Mouse (Mus musculus) heart, embryonic 12.5 days (tissue): ENCODE measurements around the gene Srd5a1. TPM values are rescaled to one million over a fixed set of nuclear protein-coding genes. Genes with fewer than 3 reads are reported as not detected.
"Not testable (repeated sequence)": the region's sequence is repeated elsewhere in the genome, so short reads cannot be mapped to it uniquely, and the experiment has no call there.

Source experiments
- ATAC-seq: fragments of 200-750 bp; cut with Nextera tagmentation; 2 replicates; pipeline ENCODE4 v1.8.0; 2017; ENCODE audit warnings: moderate TSS enrichment, moderate library complexity; ENCODE audit not compliant: insufficient number of reproducible peaks, low FRiP score
- H3K27ac ChIP-seq: fragments of 300-500 bp; sonication (generic); 2 replicates; pipeline ENCODE4 v1.5.1; 2016; ENCODE audit warnings: mild to moderate bottlenecking, moderate library complexity; ENCODE audit not compliant: poor library complexity, severe bottlenecking
- H3K27me3 ChIP-seq: fragments of 300-500 bp; sonication (generic); replicated peaks from 2 replicates; pipeline ENCODE4 v1.6.1; 2016; ENCODE audit warnings: mild to moderate bottlenecking, moderate library complexity
- H3K36me3 ChIP-seq: fragments of 300-500 bp; sonication (generic); 2 replicates; pipeline ENCODE4 v1.6.1; 2016; ENCODE audit warnings: mild to moderate bottlenecking, moderate library complexity
- H3K4me1 ChIP-seq: fragments of 300-500 bp; sonication (generic); replicated peaks from 2 replicates; pipeline ENCODE4 v1.6.1; 2016; ENCODE audit warnings: mild to moderate bottlenecking
- H3K4me2 ChIP-seq: fragments of 300-500 bp; sonication (generic); 2 replicates; pipeline ENCODE4 v1.6.1; 2016; ENCODE audit warnings: mild to moderate bottlenecking, moderate library complexity
- H3K4me3 ChIP-seq: fragments of 300-500 bp; sonication (generic); 2 replicates; pipeline ENCODE4 v1.5.1; 2016; ENCODE audit warnings: mild to moderate bottlenecking
- H3K9ac ChIP-seq: fragments of 300-500 bp; sonication (generic); 2 replicates; pipeline ENCODE4 v1.6.1; 2016; ENCODE audit warnings: mild to moderate bottlenecking, moderate library complexity
- H3K9me3 ChIP-seq: fragments of 300-500 bp; sonication (generic); replicated peaks from 2 replicates; pipeline ENCODE4 v1.6.1; 2016; ENCODE audit warnings: mild to moderate bottlenecking, moderate library complexity
- WGBS: fragments of 180-500 bp; shearing (Covaris S2); methylation state at CpG from one replicate; pipeline ENCODE4 v1.1.7; 2016; 5-methylcytosine and 5-hydroxymethylcytosine counted together
- polyA plus RNA-seq: library from polyadenylated mRNA; unstranded; fragments of >200 nt; fragmentation: Nextera tagmentation; extraction: Ambion mirVana; gene quantifications from 2 replicates; pipeline ENCODE4 v1.2.1, GENCODE M21; 2016

The Srd5a1 gene
- polyA plus RNA-seq, 1 experiment from 2014 or later = 8.1 TPM

DNA sequence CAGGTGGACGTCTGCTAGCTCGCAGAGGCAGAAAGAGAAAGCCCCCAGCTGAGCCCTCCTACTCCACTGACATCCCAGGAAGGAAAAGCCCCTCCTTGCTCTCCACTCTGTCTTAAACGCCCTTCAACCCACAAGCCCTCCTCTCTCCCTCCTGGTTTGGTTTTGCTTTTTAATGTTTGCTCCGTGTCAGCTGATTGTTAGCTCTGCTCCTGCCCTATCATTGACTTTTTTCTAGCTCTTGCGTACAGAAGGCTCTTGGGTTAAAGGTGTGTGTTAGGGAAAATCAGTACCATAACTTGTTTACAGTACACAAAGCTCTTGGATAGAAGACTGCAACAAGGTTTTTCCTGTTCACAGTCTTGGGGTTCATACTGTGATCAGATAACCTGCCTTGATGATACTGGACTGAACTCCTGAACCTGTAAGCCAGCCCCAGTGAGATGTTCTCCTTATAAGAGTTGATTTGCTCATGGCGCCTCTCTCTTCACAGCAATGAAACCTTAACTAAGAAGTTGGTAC is 26.9 kb upstream of the Srd5a1 start:
- Histone ChIP-seq H3K4me2 (no peak overlapping the region), H3K27me3 (no peaks in the 10 kb centered on the region), H3K4me1 (no peaks in the 10 kb centered on the region), H3K9ac (no peak overlapping the region), H3K36me3 (peaks cover 66% of the 10 kb centered on the region), H3K27ac (no peak overlapping the region), H3K9me3 (no peaks in the 10 kb centered on the region), H3K4me3 (no peak overlapping the region)
- ATAC-seq = no peak
- WGBS = 81% methylated on average over 6 of the region's 6 CpGs

DNA sequence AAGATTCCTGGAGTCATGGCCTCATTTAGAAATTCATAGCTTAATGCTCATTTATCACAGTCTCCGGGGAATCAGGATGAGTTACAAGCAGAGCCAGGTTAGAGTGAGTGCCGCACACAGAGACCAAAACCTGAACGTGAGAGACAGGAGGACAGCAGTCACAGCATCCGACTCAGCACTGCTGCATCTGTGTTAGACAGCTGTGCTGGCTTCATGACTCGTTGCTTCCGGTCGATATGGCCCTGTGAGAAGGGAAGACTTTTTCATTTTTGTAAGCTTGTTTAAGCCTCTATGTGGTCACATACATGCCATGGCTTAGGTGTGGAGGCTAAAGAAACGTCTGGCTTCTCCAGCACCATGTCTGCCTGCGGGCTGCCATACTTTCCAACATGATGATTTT is 26.4 kb upstream of the Srd5a1 start:
- H3K9ac ChIP-seq = no peak overlapping the region
- H3K4me2 ChIP-seq = no peak overlapping the region
- peaks cover 71% of the 10 kb centered on the region for H3K36me3 ChIP-seq
- no peaks in the 10 kb centered on the region for H3K4me1 ChIP-seq
- no peaks in the 10 kb centered on the region for H3K27me3 ChIP-seq
- no peaks in the 10 kb centered on the region for H3K9me3 ChIP-seq
- no peak overlapping the region for H3K4me3 ChIP-seq
- no peak overlapping the region for H3K27ac ChIP-seq
- WGBS = 83% methylated on average over 9 of the region's 9 CpGs
- ATAC-seq = no peak

DNA sequence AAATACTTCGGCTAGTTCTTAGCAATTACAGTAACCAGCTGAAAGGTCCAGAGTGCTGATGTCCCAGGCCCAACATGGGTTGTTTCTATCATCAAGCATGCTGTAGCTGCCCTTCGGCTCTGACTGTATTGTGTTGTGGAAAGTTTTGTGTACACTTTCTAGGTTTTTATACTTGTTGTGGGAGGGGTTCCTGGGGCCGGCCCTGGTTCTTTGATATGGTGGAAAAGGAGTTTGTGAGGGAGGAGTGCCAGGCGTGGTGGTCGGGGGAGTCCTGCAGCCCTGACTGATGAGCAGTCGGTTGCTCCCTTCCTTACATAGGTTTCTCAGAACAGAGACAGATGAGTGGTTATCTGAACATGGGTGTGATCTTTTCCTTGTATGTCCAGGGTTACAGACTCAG is 25.6 kb upstream of the Srd5a1 start:
- H3K4me1 ChIP-seq = no peaks in the 10 kb centered on the region
- no peaks in the 10 kb centered on the region for H3K9me3 ChIP-seq
- peaks cover 79% of the 10 kb centered on the region for H3K36me3 ChIP-seq
- H3K4me3 ChIP-seq = no peak overlapping the region
- no peaks in the 10 kb centered on the region for H3K27me3 ChIP-seq
- H3K4me2 ChIP-seq = no peak overlapping the region
- WGBS = 85% methylated on average over 6 of the region's 6 CpGs
- no peak overlapping the region for H3K27ac ChIP-seq
- H3K9ac ChIP-seq = no peak overlapping the region
- ATAC-seq = no peak

DNA sequence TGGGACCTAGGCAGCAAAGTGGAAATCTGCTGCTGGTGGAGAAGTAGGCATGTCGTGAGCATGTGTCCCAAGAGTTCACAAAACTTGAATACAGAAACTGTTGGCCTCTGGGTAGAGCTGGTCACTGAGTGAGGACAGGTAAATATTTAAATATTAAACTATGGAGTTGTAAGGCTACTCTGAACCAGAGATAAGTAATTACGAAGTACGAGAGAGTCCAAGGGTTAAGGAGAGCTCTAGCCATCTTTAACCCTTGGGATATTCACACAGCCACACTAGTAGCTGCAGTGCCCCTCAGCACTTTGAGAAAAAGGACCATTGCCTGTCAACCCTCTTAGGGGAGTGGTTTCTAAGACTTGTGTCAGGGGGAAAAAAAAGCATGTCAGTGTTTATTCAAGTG is 25.1 kb upstream of the Srd5a1 start:
- ATAC-seq = no peak
- Histone ChIP-seq H3K9me3 (no peaks in the 10 kb centered on the region), H3K27me3 (no peaks in the 10 kb centered on the region), H3K36me3 (peaks cover 84% of the 10 kb centered on the region), H3K27ac (no peak overlapping the region), H3K4me2 (no peak overlapping the region), H3K4me1 (no peaks in the 10 kb centered on the region), H3K4me3 (no peak overlapping the region), H3K9ac (no peak overlapping the region)
- WGBS = 82% methylated on average over 3 of the region's 3 CpGs

DNA sequence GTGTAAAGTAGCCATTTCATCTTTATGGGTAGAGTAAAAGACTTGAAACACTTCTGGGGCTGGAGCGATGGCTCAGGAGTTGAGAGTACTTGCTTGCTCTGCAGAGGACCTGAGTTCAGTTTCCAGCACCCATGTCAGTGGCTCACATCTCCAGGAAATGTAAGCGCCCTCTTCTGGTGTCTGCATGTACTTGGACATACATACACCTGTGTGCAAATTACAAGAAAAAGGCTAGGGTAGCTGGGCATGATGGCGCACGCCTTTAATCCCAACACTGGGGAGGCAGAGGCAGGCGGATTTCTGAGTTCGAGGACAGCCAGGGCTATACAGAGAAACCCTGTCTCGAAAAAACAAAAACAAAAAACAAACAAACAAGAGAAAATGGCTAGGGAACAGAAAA is 24.6 kb upstream of the Srd5a1 start:
- H3K4me2 ChIP-seq, H3K27ac ChIP-seq, H3K27me3 ChIP-seq, ATAC-seq, H3K4me1 ChIP-seq, H3K4me3 ChIP-seq, H3K9me3 ChIP-seq, H3K9ac ChIP-seq: not testable (repeated sequence)
- peaks cover 89% of the 10 kb centered on the region for H3K36me3 ChIP-seq
- WGBS = 94% methylated on average over 7 of the region's 7 CpGs

DNA sequence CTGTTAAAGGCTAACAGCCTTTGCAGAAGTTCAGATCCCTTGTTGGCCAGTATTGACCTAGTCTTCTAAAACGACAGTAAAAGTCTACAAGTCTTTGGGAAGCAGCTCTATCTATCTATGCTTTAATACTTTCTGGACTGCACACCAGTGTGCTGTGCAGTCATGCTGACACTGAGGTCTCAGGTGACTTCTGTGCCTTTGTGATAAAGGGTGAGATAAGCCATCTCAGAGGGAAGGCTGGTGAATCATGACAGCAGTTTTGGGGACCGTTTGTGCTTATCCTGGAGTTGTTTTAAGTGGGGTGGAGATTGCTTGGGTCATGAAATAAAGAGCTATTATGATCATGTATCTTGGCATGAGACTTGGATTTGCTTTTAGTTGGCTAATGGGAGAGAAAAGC is 22.7 kb upstream of the Srd5a1 start:
- Histone ChIP-seq H3K27me3 (no peaks in the 10 kb centered on the region), H3K9ac (no peak overlapping the region), H3K4me2 (no peak overlapping the region), H3K27ac (no peak overlapping the region), H3K9me3 (no peaks in the 10 kb centered on the region), H3K36me3 (peaks cover 95% of the 10 kb centered on the region), H3K4me1 (no peaks in the 10 kb centered on the region), H3K4me3 (no peak overlapping the region)
- ATAC-seq = no peak
- 80% methylated on average over 2 of the region's 2 CpGs for WGBS

DNA sequence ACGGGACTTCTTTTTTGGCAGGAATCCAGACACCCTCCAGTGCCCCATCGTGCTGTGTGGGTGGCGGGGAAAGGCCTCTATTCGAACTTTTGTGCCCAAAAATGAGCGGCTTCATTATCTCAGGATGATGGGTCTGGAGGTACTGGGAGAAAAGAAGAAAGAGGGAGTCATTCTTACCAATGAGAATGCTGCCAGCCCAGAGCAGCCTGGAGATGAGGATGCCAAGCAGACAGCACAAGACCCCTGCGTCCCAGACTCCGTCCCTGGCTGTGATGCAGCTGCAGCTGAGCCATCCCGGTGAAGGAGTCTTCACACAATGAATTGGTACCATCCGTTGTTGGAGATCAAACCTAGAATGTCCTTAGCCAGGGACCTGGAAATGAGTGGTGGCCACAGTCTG is 22.3 kb upstream of the Srd5a1 start:
- WGBS = 91% methylated on average over 9 of the region's 9 CpGs
- H3K4me2 ChIP-seq = no peak overlapping the region
- ATAC-seq = no peak
- H3K9ac ChIP-seq = no peak overlapping the region
- H3K4me3 ChIP-seq = no peak overlapping the region
- peaks cover 98% of the 10 kb centered on the region for H3K36me3 ChIP-seq
- H3K27me3 ChIP-seq = no peaks in the 10 kb centered on the region
- H3K27ac ChIP-seq = no peak overlapping the region
- H3K9me3 ChIP-seq = no peaks in the 10 kb centered on the region
- no peaks in the 10 kb centered on the region for H3K4me1 ChIP-seq

DNA sequence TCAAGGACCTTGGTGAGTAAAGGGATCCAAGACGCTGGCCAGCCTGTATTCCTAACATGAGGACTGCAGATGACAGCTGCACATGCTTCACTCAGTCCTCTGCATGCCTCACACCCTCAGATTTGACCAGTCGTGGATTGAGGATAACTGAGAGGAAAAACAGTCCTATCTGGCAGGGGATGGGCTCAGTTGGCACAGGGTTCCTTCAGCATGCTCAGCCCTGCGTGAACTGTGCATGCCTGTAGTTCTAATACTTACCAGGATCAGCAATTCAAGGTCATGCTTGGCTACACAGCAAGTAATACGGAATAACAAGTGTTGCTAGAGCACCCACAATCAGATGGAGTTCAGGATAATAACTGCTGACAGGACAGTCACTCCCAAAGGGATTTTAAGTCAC is 20.4 kb upstream of the Srd5a1 start:
- WGBS = 82% methylated on average over 4 of the region's 4 CpGs
- Histone ChIP-seq H3K9me3 (no peaks in the 10 kb centered on the region), H3K36me3 (peaks cover 99% of the 10 kb centered on the region), H3K9ac (no peak overlapping the region), H3K27me3 (no peaks in the 10 kb centered on the region), H3K4me1 (no peaks in the 10 kb centered on the region), H3K4me2 (no peak overlapping the region), H3K27ac (no peak overlapping the region), H3K4me3 (no peak overlapping the region)
- ATAC-seq = no peak

DNA sequence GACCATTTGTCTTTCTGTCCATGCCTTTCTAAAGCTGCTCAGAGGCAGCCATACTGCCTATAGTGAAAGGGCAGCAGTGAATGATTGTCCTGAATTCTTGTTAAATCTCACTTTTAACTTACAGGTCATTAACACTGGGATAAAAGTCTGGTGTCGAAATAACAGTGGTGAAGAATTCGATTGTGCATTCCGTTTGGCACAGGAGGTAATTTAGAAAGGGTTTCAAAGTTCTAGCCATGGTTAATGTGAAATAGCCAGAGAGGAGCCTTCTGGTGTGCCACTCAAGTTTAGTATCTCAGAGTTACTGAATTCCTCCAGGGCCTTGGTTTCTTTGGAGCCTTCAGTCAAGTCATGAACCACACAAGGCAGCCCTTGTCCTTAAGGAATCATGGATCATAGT is 19.9 kb upstream of the Srd5a1 start:
- peaks cover 98% of the 10 kb centered on the region for H3K36me3 ChIP-seq
- no peak overlapping the region for H3K4me3 ChIP-seq
- WGBS = 82% methylated on average over 3 of the region's 3 CpGs
- no peak overlapping the region for H3K4me2 ChIP-seq
- H3K27ac ChIP-seq = no peak overlapping the region
- no peak for ATAC-seq
- H3K4me1 ChIP-seq = no peaks in the 10 kb centered on the region
- no peak overlapping the region for H3K9ac ChIP-seq
- H3K27me3 ChIP-seq = no peaks in the 10 kb centered on the region
- no peaks in the 10 kb centered on the region for H3K9me3 ChIP-seq

- no peak for ATAC-seq
- H3K4me3 ChIP-seq = no peak overlapping the region
- H3K27ac ChIP-seq = no peak overlapping the region
- peaks cover 98% of the 10 kb centered on the region for H3K36me3 ChIP-seq
- no peak overlapping the region for H3K4me2 ChIP-seq
- WGBS = 81% methylated on average over 8 of the region's 8 CpGs
- H3K27me3 ChIP-seq = no peaks in the 10 kb centered on the region
- no peaks in the 10 kb centered on the region for H3K4me1 ChIP-seq
- no peak overlapping the region for H3K9ac ChIP-seq
- no peaks in the 10 kb centered on the region for H3K9me3 ChIP-seq
Observed at GRCm38 (mm10) chr13:69630576-69630975, 19.3 kb upstream of the Srd5a1 start.

- no peak overlapping the region for H3K9ac ChIP-seq
- H3K4me2 ChIP-seq = no peak overlapping the region
- 95% methylated on average over 3 of the region's 3 CpGs for WGBS
- H3K36me3 ChIP-seq = peaks cover 97% of the 10 kb centered on the region
- H3K4me3 ChIP-seq = no peak overlapping the region
- H3K9me3 ChIP-seq = no peaks in the 10 kb centered on the region
- ATAC-seq = no peak
- no peaks in the 10 kb centered on the region for H3K4me1 ChIP-seq
- no peak overlapping the region for H3K27ac ChIP-seq
- H3K27me3 ChIP-seq = no peaks in the 10 kb centered on the region
Observed at GRCm38 (mm10) chr13:69627941-69628340, 16.7 kb upstream of the Srd5a1 start.

- WGBS = 81% methylated on average over 3 of the region's 3 CpGs
- Histone ChIP-seq H3K9me3 (no peaks in the 10 kb centered on the region), H3K36me3 (peaks cover 85% of the 10 kb centered on the region), H3K27ac (no peak overlapping the region), H3K4me3 (no peak overlapping the region), H3K4me1 (no peaks in the 10 kb centered on the region), H3K27me3 (no peaks in the 10 kb centered on the region), H3K4me2 (no peak overlapping the region), H3K9ac (no peak overlapping the region)
- no peak for ATAC-seq
Observed at GRCm38 (mm10) chr13:69624510-69624909, 13.3 kb upstream of the Srd5a1 start.
